Mouse (Mus musculus): ENCODE results near the gene Cdh10. TPM values are rescaled to one million over a fixed set of nuclear protein-coding genes. Genes with fewer than 3 reads are reported as not detected.

Gene Cdh10
- not detected in 2 replicates for polyA plus RNA-seq (2012; ENCODE audit: insufficient read depth, low replicate concordance)

DNA sequence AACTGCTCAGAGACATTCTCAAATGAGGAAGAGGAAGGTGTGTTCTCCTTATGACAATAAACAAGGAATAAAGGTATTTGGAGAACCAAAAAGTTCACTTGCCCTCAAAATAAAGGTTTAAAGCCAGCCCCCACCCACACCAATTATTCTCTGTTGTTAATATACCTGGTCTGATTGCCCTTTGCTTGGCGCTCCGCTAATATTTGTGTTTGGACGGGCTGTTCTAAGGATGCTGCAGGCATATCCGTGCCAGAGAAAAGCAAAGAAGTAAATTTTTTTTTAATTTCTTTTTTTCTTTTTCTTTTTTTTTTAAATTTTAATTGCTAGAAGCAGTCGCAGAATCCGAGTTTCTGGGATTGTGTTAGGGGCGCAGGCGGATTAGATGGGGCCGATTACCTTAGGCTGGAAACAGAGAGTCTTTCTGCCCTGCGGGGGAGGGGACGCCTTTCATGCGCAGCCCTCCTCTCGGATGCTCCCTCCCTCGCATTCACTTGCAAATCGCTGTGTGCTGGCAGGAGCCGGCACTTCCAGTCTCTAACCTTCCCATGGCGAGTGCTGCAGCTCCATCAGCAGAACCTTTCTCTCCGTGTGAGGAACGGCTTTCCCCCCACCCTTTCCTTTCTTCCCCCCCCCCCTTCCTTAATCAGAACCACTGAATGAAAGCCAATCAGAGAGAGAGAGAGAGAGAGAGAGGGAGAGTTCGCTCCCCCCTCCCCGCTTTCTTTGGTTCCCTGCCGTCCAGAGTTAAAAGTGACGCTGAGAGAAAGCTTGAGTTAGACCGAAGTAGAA, at the start of gene Cdh10:
Gene Cdh10 (plus strand): TSS at position 763 of the 789 bp plus-strand sequence.
- peaks cover 5% of the 10 kb centered on the region for H3K27me3 ChIP-seq (replicated peaks)
- H3K36me3 ChIP-seq (replicated peaks; ENCODE audit: low read length): no peaks in the 10 kb centered on the region
- H3K4me1 ChIP-seq: peaks cover 8% of the 10 kb centered on the region; the same call in 1 of the 2 replicates
- H3K4me3 ChIP-seq (replicated peaks): peak within 1 kb of the TSS; percentile 87
- TF ChIP-seq FLI1 (IDR thresholded peaks at IDR 0.05; ENCODE audit: low read length): no peak
- no peak for TF ChIP-seq GATA1 (IDR thresholded peaks at IDR 0.05; ENCODE audit: borderline replicate concordance, low read length)
- no peaks in the 10 kb centered on the region for H3K9me3 ChIP-seq

DNA sequence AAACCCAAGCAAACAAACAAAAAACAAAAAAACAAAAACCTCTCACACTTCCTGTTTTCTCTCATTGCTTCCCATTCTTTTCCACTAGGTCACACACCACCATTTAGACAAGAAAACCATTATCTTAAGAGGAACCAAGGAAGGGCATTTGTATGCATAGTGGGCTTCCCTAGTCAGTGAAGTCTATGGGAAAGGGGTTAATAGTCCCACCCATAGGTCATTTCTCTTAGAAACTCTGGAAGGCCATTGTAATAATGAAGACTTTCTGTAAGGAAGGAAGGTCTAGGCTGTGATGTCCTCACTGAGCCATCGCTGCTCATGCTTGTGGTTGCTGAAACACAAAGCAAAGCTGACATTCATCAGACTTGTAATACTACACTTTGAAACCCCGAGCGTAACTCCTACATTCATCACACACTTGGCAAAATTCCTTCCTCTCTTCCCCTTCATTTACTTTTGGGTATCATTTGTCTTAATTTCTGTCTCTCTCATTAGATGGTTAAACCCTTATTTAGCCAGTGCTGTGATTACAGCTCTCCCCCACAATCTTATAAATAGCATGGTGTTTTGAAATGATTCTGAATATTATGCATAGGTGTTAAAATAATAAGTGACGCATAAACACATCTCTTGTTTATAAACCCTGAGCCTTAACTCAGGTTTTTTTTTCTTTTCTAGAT, 9.5 kb upstream of the Cdh10 start:
- Histone ChIP-seq H3K9me3 (no peaks in the 10 kb centered on the region), H3K4me3 (replicated peaks) (no peak overlapping the region), H3K4me1 (no peaks in the 10 kb centered on the region), H3K36me3 (replicated peaks; ENCODE audit: low read length) (no peaks in the 10 kb centered on the region), H3K27me3 (replicated peaks) (no peaks in the 10 kb centered on the region)
- TF ChIP-seq GATA1 (IDR thresholded peaks at IDR 0.05; ENCODE audit: borderline replicate concordance, low read length): no peak
- TF ChIP-seq FLI1 (IDR thresholded peaks at IDR 0.05; ENCODE audit: low read length): no peak

DNA sequence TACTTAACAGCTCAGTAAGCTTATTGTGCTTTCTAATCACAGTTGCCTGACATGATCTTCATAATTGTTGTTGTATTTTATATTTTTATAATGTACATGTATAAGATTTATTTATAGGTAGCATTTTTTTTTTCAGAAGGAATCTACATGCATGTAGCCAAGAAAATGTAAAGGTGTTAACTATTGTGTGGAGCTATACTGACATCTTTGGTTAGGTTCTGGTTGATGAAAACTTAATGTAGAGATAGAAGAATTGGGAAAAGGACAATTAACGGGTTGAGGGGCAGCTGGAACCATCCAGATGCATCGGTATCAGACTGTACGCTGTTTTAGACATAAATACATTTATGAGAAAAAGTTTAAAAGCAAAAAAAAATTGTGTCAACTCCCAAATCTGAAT, 1.0 kb upstream of the Cdh10 start:
- TF ChIP-seq FLI1 (IDR thresholded peaks at IDR 0.05; ENCODE audit: low read length) (no peak), GATA1 (IDR thresholded peaks at IDR 0.05; ENCODE audit: borderline replicate concordance, low read length) (no peak)
- H3K9me3 ChIP-seq: no peaks in the 10 kb centered on the region
- H3K36me3 ChIP-seq (replicated peaks; ENCODE audit: low read length): no peaks in the 10 kb centered on the region
- H3K27me3 ChIP-seq (replicated peaks): peaks cover 5% of the 10 kb centered on the region
- H3K4me1 ChIP-seq: peaks cover 8% of the 10 kb centered on the region; the same call in 1 of the 2 replicates
- H3K4me3 ChIP-seq (replicated peaks): no peak overlapping the region

DNA sequence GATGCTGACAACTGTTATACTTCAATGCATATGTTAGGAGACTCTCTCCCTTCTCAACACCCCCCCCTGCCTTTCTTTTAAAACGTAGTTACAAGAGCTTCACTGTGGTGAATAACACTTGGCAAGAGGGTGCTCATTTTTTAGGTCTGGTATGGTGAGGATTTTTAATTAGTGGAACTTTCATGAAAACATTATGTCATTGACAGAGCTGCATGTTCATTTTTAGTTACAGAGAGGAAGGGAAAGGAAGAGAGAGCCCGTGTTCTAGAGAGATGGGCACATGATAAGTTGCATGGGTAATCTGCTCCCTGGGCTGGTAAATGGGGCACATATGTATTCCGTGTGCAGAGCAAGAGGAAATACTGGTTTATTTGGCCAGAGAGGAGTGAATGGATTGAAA, 1.5 kb downstream of the Cdh10 start:
- TF ChIP-seq GATA1 (IDR thresholded peaks at IDR 0.05; ENCODE audit: borderline replicate concordance, low read length) (no peak), FLI1 (IDR thresholded peaks at IDR 0.05; ENCODE audit: low read length) (no peak)
- no peaks in the 10 kb centered on the region for H3K9me3 ChIP-seq
- H3K4me1 ChIP-seq: peaks cover 8% of the 10 kb centered on the region; the same call in 1 of the 2 replicates
- no peaks in the 10 kb centered on the region for H3K36me3 ChIP-seq (replicated peaks; ENCODE audit: low read length)
- H3K27me3 ChIP-seq (replicated peaks): peaks cover 5% of the 10 kb centered on the region
- H3K4me3 ChIP-seq (replicated peaks): no peak overlapping the region

DNA sequence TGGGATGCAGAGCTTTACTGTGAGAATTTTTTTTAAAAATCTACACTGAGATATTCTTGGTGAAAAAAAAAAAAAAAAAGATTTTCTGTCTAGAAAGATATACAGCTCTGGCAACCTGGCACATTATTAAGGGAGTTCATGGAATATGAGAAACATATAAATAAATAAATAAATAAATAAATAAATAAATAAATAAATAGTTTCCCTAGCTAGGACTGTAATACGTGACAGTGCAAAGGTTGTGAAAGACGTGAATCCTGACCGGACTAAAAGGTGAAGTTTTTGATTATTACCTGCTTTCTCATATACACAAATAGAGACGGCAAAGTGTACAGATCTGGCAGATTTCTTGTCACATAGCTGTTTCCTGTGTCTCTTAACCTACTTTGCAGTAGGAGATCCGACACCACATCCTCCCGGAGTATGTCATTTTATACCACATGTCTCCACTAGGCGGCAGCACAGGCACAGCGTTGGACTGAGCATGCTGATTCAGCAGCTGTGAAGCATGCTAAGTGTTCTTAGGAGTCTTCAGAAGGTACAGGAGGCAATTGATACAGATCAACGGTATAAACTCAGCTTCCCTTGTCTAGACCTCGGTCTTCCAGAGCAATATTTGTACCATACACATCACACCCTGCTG, 2.5 kb downstream of the Cdh10 start:
- no peak for TF ChIP-seq GATA1 (IDR thresholded peaks at IDR 0.05; ENCODE audit: borderline replicate concordance, low read length)
- TF ChIP-seq FLI1 (IDR thresholded peaks at IDR 0.05; ENCODE audit: low read length): no peak
- Histone ChIP-seq H3K4me3 (replicated peaks) (peak overlapping the region; percentile 31), H3K27me3 (replicated peaks) (peaks cover 5% of the 10 kb centered on the region), H3K36me3 (replicated peaks; ENCODE audit: low read length) (no peaks in the 10 kb centered on the region), H3K9me3 (no peaks in the 10 kb centered on the region), H3K4me1 (peaks cover 8% of the 10 kb centered on the region; the same call in 1 of the 2 replicates)

DNA sequence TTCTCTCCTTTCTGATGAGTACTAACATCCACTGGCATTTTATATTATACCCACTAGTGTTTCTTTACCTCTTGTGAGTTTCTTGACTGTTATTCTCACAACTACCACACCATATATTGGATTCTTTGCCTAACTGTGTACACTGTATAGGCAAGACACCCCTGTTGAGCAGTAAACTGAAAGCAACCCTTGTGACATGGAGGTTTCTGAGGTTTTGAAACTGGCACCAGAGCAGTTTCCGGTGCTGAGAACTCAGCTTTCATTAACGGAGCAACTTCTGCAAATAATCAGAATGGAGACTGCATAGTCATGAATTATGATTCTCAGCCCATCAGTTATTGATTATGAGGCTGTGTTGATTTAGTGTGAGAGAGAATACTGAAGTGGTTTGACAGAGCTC, 4.7 kb downstream of the Cdh10 start:
- TF ChIP-seq FLI1 (IDR thresholded peaks at IDR 0.05; ENCODE audit: low read length): no peak
- no peak for TF ChIP-seq GATA1 (IDR thresholded peaks at IDR 0.05; ENCODE audit: borderline replicate concordance, low read length)

DNA sequence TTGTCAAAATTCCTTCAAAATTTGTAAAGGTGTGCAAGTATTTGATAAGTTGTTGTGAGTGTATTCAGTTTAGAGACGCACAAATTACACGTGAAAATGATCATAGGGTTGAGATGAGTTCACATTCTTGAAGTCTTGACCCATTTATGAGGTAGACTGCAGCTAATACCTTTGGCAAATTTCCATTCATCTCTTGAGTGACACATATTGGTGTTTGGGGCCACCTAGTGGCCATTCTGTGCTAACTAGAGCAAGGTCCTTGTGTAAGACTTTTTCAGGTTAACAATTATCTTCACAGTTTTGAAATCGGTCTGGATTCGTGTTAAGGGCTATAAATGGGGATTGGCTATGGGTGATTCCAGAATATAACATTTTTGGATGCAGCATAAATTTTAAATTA, 13.5 kb downstream of the Cdh10 start:
- no peaks in the 10 kb centered on the region for H3K4me1 ChIP-seq
- no peak overlapping the region for H3K4me3 ChIP-seq (replicated peaks)
- no peaks in the 10 kb centered on the region for H3K27me3 ChIP-seq (replicated peaks)
- H3K9me3 ChIP-seq: no peaks in the 10 kb centered on the region
- no peak for TF ChIP-seq FLI1 (IDR thresholded peaks at IDR 0.05; ENCODE audit: low read length)
- TF ChIP-seq GATA1 (IDR thresholded peaks at IDR 0.05; ENCODE audit: borderline replicate concordance, low read length): no peak
- H3K36me3 ChIP-seq (replicated peaks; ENCODE audit: low read length): no peaks in the 10 kb centered on the region

More for the DNA sequence above, 4.7 kb downstream of the Cdh10 start:
- no peak overlapping the region for H3K4me3 ChIP-seq (replicated peaks)
- H3K27me3 ChIP-seq (replicated peaks): peaks cover 4% of the 10 kb centered on the region
- H3K36me3 ChIP-seq (replicated peaks; ENCODE audit: low read length): no peaks in the 10 kb centered on the region
- H3K4me1 ChIP-seq: peaks cover 7% of the 10 kb centered on the region; the same call in 1 of the 2 replicates
- no peaks in the 10 kb centered on the region for H3K9me3 ChIP-seq

DNA sequence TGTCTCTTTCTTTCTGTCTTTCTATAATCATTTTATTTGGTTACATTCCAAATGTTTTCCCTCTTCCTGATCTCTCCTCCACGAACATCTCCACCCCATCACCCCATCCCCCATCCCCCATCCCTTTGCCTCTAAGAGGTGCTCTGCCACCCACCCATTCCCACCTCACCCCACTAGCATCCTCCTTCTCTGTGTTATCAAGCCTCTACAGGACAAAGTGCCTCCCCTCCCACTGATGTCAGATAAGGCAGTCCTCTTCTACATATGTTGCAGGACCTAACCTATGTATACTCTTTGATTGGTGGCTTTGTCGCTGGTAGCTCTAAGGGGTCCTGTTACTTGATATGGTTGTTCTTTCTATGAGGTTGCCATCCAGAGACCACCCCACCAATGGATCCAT, 23.0 kb downstream of the Cdh10 start:
- no peak for TF ChIP-seq FLI1 (IDR thresholded peaks at IDR 0.05; ENCODE audit: low read length)
- no peaks in the 10 kb centered on the region for H3K36me3 ChIP-seq (replicated peaks; ENCODE audit: low read length)
- H3K4me1 ChIP-seq: no peaks in the 10 kb centered on the region
- no peak overlapping the region for H3K4me3 ChIP-seq (replicated peaks)
- H3K9me3 ChIP-seq: no peaks in the 10 kb centered on the region
- H3K27me3 ChIP-seq (replicated peaks): no peaks in the 10 kb centered on the region

DNA sequence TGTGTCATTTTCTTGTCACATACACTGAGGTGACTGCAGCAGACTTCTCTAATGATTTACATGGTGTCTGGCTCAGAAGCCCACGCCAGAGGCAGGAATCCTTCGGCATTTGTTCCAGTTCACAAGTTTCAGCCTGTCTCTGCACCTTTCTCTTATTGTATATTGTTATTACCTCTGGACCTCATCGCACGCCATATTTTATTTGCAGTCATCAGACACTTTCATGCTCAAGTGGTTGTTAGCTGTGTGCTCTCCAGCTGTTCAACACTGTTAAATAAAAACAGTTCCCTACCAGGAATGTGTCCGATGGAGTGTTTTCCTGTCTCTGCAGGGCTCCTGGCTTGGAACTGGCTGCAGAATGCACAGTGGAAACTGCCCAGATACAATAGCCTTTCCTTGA, 26.1 kb downstream of the Cdh10 start:
- no peaks in the 10 kb centered on the region for H3K9me3 ChIP-seq
- TF ChIP-seq FLI1 (IDR thresholded peaks at IDR 0.05; ENCODE audit: low read length): no peak

DNA sequence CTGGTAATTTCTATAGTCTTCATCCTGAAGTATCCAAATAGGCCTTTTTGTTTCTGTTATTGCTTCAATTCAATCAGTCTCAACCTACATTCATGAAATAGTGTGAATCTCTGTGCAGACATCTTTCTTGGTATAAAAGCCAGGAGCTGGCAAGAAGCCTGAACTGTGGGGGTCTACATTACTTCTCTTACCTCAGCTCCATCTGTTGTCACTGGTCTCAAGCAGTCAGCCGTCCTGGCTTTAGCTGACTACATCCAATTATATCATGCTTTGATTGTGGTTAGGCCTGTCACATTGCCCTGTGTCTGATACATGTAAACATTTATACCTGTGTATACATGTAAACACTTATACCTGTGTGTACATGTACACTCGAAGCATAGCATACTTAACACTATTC, 31.8 kb downstream of the Cdh10 start:
- no peaks in the 10 kb centered on the region for H3K27me3 ChIP-seq (replicated peaks)
- H3K4me1 ChIP-seq: no peaks in the 10 kb centered on the region
- no peaks in the 10 kb centered on the region for H3K36me3 ChIP-seq (replicated peaks; ENCODE audit: low read length)
- H3K9me3 ChIP-seq: no peaks in the 10 kb centered on the region
- H3K4me3 ChIP-seq (replicated peaks): no peak overlapping the region
- TF ChIP-seq GATA1 (IDR thresholded peaks at IDR 0.05; ENCODE audit: borderline replicate concordance, low read length) (no peak), FLI1 (IDR thresholded peaks at IDR 0.05; ENCODE audit: low read length) (no peak)

More for the DNA sequence above, 26.1 kb downstream of the Cdh10 start:
- Histone ChIP-seq H3K27me3 (replicated peaks) (no peaks in the 10 kb centered on the region), H3K36me3 (replicated peaks; ENCODE audit: low read length) (no peaks in the 10 kb centered on the region), H3K4me3 (replicated peaks) (no peak overlapping the region), H3K4me1 (no peaks in the 10 kb centered on the region)

Data from megakaryocyte, embryonic 14.5 days (primary cell).